Mouse (Mus musculus): ENCODE results near the gene Trmt5. TPM values are rescaled to one million over a fixed set of nuclear protein-coding genes. Genes with fewer than 3 reads are reported as not detected.

Gene Trmt5
- polyA plus RNA-seq, 1 experiment: 2.3 TPM

- H3K4me3 ChIP-seq (ENCODE audit: extremely low read depth, insufficient read depth, insufficient read length): no peak overlapping the region
- no peaks in the 10 kb centered on the region for H3K27me3 ChIP-seq (ENCODE audit: control insufficient read depth, insufficient read depth, low read length)
- TF ChIP-seq POLR2A (IDR thresholded peaks at IDR 0.05; ENCODE audit: low read depth, low read length) (no peak), CTCF (IDR thresholded peaks at IDR 0.05; ENCODE audit: extremely low read depth, insufficient read depth, insufficient read length, insufficient replicate concordance) (no peak)
- no peaks in the 10 kb centered on the region for H3K4me1 ChIP-seq (ENCODE audit: control insufficient read depth, insufficient read depth, insufficient read length)
- H3K36me3 ChIP-seq (ENCODE audit: control insufficient read depth, insufficient read depth, low read length): peaks cover 8% of the 10 kb centered on the region
- 89% methylated on average over 3 of the region's 3 CpGs for WGBS
- no peak overlapping the region for H3K27ac ChIP-seq (ENCODE audit: insufficient read depth, low read length)
- DNase-seq (ENCODE audit: low read depth in 1 of 2, low spot score in 2 of 2): no peak
Measured at GRCm38 (mm10) chr12:73274921-73275320, 11.6 kb downstream of the Trmt5 start.

- WGBS: 95% methylated on average over 4 of the region's 4 CpGs
- H3K4me1 ChIP-seq (ENCODE audit: control insufficient read depth, insufficient read depth, insufficient read length): no peaks in the 10 kb centered on the region
- H3K27ac ChIP-seq (ENCODE audit: insufficient read depth, low read length): no peak overlapping the region
- H3K36me3 ChIP-seq (ENCODE audit: control insufficient read depth, insufficient read depth, low read length): peaks cover 3% of the 10 kb centered on the region; the same call in 1 of the 2 replicates
- no peak for DNase-seq (ENCODE audit: low read depth in 1 of 2, low spot score in 2 of 2)
- H3K4me3 ChIP-seq (ENCODE audit: extremely low read depth, insufficient read depth, insufficient read length): no peak overlapping the region
- TF ChIP-seq CTCF (IDR thresholded peaks at IDR 0.05; ENCODE audit: extremely low read depth, insufficient read depth, insufficient read length, insufficient replicate concordance): no peak
- TF ChIP-seq POLR2A (IDR thresholded peaks at IDR 0.05; ENCODE audit: low read depth, low read length): no peak
- H3K27me3 ChIP-seq (ENCODE audit: control insufficient read depth, insufficient read depth, low read length): no peaks in the 10 kb centered on the region
Measured at GRCm38 (mm10) chr12:73269933-73270332, 16.6 kb downstream of the Trmt5 start.

GRCm38 (mm10) chr12:73269531-73269930 is 17.0 kb downstream of the Trmt5 start:
- WGBS: 89% methylated on average over 3 of the region's 3 CpGs
- Histone ChIP-seq H3K4me1 (ENCODE audit: control insufficient read depth, insufficient read depth, insufficient read length) (no peaks in the 10 kb centered on the region), H3K36me3 (ENCODE audit: control insufficient read depth, insufficient read depth, low read length) (peaks cover 3% of the 10 kb centered on the region; the same call in 1 of the 2 replicates), H3K4me3 (ENCODE audit: extremely low read depth, insufficient read depth, insufficient read length) (no peak overlapping the region), H3K27me3 (ENCODE audit: control insufficient read depth, insufficient read depth, low read length) (no peaks in the 10 kb centered on the region), H3K27ac (ENCODE audit: insufficient read depth, low read length) (no peak overlapping the region)
- TF ChIP-seq POLR2A (IDR thresholded peaks at IDR 0.05; ENCODE audit: low read depth, low read length) (no peak), CTCF (IDR thresholded peaks at IDR 0.05; ENCODE audit: extremely low read depth, insufficient read depth, insufficient read length, insufficient replicate concordance) (no peak)
- no peak for DNase-seq (ENCODE audit: low read depth in 1 of 2, low spot score in 2 of 2)

- Histone ChIP-seq H3K27me3 (ENCODE audit: control insufficient read depth, insufficient read depth, low read length) (no peaks in the 10 kb centered on the region), H3K4me1 (ENCODE audit: control insufficient read depth, insufficient read depth, insufficient read length) (no peaks in the 10 kb centered on the region), H3K36me3 (ENCODE audit: control insufficient read depth, insufficient read depth, low read length) (peaks cover 3% of the 10 kb centered on the region; the same call in 1 of the 2 replicates), H3K27ac (ENCODE audit: insufficient read depth, low read length) (no peak overlapping the region), H3K4me3 (ENCODE audit: extremely low read depth, insufficient read depth, insufficient read length) (no peak overlapping the region)
- DNase-seq (ENCODE audit: low read depth in 1 of 2, low spot score in 2 of 2): no peak
- WGBS: 94% methylated on average over 1 of the region's 1 CpGs
- no peak for TF ChIP-seq CTCF (IDR thresholded peaks at IDR 0.05; ENCODE audit: extremely low read depth, insufficient read depth, insufficient read length, insufficient replicate concordance)
- TF ChIP-seq POLR2A (IDR thresholded peaks at IDR 0.05; ENCODE audit: low read depth, low read length): no peak
Measured at GRCm38 (mm10) chr12:73268497-73268896, 18.0 kb downstream of the Trmt5 start.

GRCm38 (mm10) chr12:73266597-73266996 is 19.9 kb downstream of the Trmt5 start:
- no peak overlapping the region for H3K27ac ChIP-seq (ENCODE audit: insufficient read depth, low read length)
- H3K4me3 ChIP-seq (ENCODE audit: extremely low read depth, insufficient read depth, insufficient read length): no peak overlapping the region
- DNase-seq (ENCODE audit: low read depth in 1 of 2, low spot score in 2 of 2): no peak
- no peaks in the 10 kb centered on the region for H3K4me1 ChIP-seq (ENCODE audit: control insufficient read depth, insufficient read depth, insufficient read length)
- 76% methylated on average over 1 of the region's 1 CpGs for WGBS
- TF ChIP-seq POLR2A (IDR thresholded peaks at IDR 0.05; ENCODE audit: low read depth, low read length) (no peak), CTCF (IDR thresholded peaks at IDR 0.05; ENCODE audit: extremely low read depth, insufficient read depth, insufficient read length, insufficient replicate concordance) (no peak)
- H3K27me3 ChIP-seq (ENCODE audit: control insufficient read depth, insufficient read depth, low read length): no peaks in the 10 kb centered on the region
- H3K36me3 ChIP-seq (ENCODE audit: control insufficient read depth, insufficient read depth, low read length): no peaks in the 10 kb centered on the region

GRCm38 (mm10) chr12:73265381-73265978 is 21.0 kb downstream of the Trmt5 start:
- DNase-seq (ENCODE audit: low read depth in 1 of 2, low spot score in 2 of 2): no peak
- no peak for TF ChIP-seq CTCF (IDR thresholded peaks at IDR 0.05; ENCODE audit: extremely low read depth, insufficient read depth, insufficient read length, insufficient replicate concordance)
- no peak for TF ChIP-seq POLR2A (IDR thresholded peaks at IDR 0.05; ENCODE audit: low read depth, low read length)
- Histone ChIP-seq H3K27ac (ENCODE audit: insufficient read depth, low read length) (no peak overlapping the region), H3K27me3 (ENCODE audit: control insufficient read depth, insufficient read depth, low read length) (no peaks in the 10 kb centered on the region), H3K4me1 (ENCODE audit: control insufficient read depth, insufficient read depth, insufficient read length) (no peaks in the 10 kb centered on the region), H3K36me3 (ENCODE audit: control insufficient read depth, insufficient read depth, low read length) (no peaks in the 10 kb centered on the region), H3K4me3 (ENCODE audit: extremely low read depth, insufficient read depth, insufficient read length) (no peak overlapping the region)
- WGBS: 90% methylated on average over 3 of the region's 3 CpGs

GRCm38 (mm10) chr12:73260339-73260738 is 26.2 kb downstream of the Trmt5 start:
- Histone ChIP-seq H3K36me3 (ENCODE audit: control insufficient read depth, insufficient read depth, low read length) (no peaks in the 10 kb centered on the region), H3K4me3 (ENCODE audit: extremely low read depth, insufficient read depth, insufficient read length) (no peak overlapping the region), H3K27ac (ENCODE audit: insufficient read depth, low read length) (no peak overlapping the region), H3K4me1 (ENCODE audit: control insufficient read depth, insufficient read depth, insufficient read length) (no peaks in the 10 kb centered on the region), H3K27me3 (ENCODE audit: control insufficient read depth, insufficient read depth, low read length) (no peaks in the 10 kb centered on the region)
- 91% methylated on average over 1 of the region's 1 CpGs for WGBS
- TF ChIP-seq POLR2A (IDR thresholded peaks at IDR 0.05; ENCODE audit: low read depth, low read length) (no peak), CTCF (IDR thresholded peaks at IDR 0.05; ENCODE audit: extremely low read depth, insufficient read depth, insufficient read length, insufficient replicate concordance) (no peak)
- no peak for DNase-seq (ENCODE audit: low read depth in 1 of 2, low spot score in 2 of 2)

Data from spleen, adult 2 months (tissue).